Mouse (Mus musculus) spleen, adult 2 months (tissue): ENCODE measurements around the gene Grin2d. TPM values are rescaled to one million over a fixed set of nuclear protein-coding genes. Genes with fewer than 3 reads are reported as not detected.

Experiments
- DNase-seq, 2 experiments: peaks; one replicate each; pipeline versions ENCODE4 v3.0.0 to v3.0.0-alpha.2; 2012 to 2021; ENCODE audit warnings: low spot score in 2 of 2, low read depth in 1 of 2
- H3K27ac ChIP-seq: fragments of 200-500 bp; 2 replicates; pipeline ENCODE4 v1.5.1; 2012; ENCODE audit warnings: low read length, inconsistent platforms; ENCODE audit not compliant: insufficient read depth
- H3K27me3 ChIP-seq: fragments of 200-500 bp; 2 replicates; pipeline ENCODE4 v1.6.1; 2012; ENCODE audit warnings: mild to moderate bottlenecking, moderate library complexity, low read length, inconsistent platforms; ENCODE audit not compliant: control insufficient read depth, insufficient read depth
- H3K36me3 ChIP-seq: fragments of 200-500 bp; 2 replicates; pipeline ENCODE4 v1.6.1; 2012; ENCODE audit warnings: mild to moderate bottlenecking, low read length, inconsistent platforms; ENCODE audit not compliant: control insufficient read depth, insufficient read depth
- H3K4me1 ChIP-seq: fragments of 200-500 bp; 2 replicates; pipeline ENCODE4 v1.6.1; 2011; ENCODE audit warnings: inconsistent platforms; ENCODE audit not compliant: control insufficient read depth, insufficient read depth, insufficient read length
- H3K4me3 ChIP-seq: fragments of 200-500 bp; 2 replicates; pipeline ENCODE4 v1.5.1; 2011; ENCODE audit warnings: mild to moderate bottlenecking, inconsistent platforms; ENCODE audit not compliant: insufficient read depth, insufficient read length; ENCODE audit errors: extremely low read depth
- CTCF ChIP-seq: fragments of 200-500 bp; IDR thresholded peaks from 2 replicates; pipeline ENCODE4 v1.5.1; 2011; ENCODE audit warnings: mild to moderate bottlenecking, inconsistent platforms; ENCODE audit not compliant: insufficient read depth, insufficient read length, insufficient replicate concordance; ENCODE audit errors: extremely low read depth
- POLR2A ChIP-seq: fragments of 200-500 bp; IDR thresholded peaks from 2 replicates; pipeline ENCODE4 v1.6.1; 2011; ENCODE audit warnings: low read depth, low read length, inconsistent platforms
- WGBS: fragments of 180-500 bp; shearing (Covaris S2); methylation state at CpG from one replicate; pipeline ENCODE4 v1.1.7; 2018; 5-methylcytosine and 5-hydroxymethylcytosine counted together
- polyA plus RNA-seq: library from polyadenylated mRNA; depleted of rRNA; stranded (reverse); fragments of >200 nt; gene quantifications from 2 replicates; pipeline ENCODE4 v1.2.3, GENCODE M21; 2012; rRNA removed

Gene Grin2d
- polyA plus RNA-seq, 1 experiment, result 0.68 TPM

- H3K4me3 ChIP-seq, result peak within 1 kb of the TSS; percentile 65
- no peak for DNase-seq
- 33% methylated on average over 18 of the region's 20 CpGs for WGBS
- H3K4me1 ChIP-seq, result peaks cover 11% of the 10 kb centered on the region
- H3K36me3 ChIP-seq, result no peaks in the 10 kb centered on the region
- H3K27me3 ChIP-seq, result peaks cover 12% of the 10 kb centered on the region
- H3K27ac ChIP-seq, result no peak within 1 kb of the TSS
- TF ChIP-seq CTCF, result no peak
- no peak for TF ChIP-seq POLR2A
Observed at GRCm38 (mm10) chr7:45784524-45785372, 93.4 kb downstream of the Grin2d start, which contains the start of gene Sult2b1. TSS of gene Sult2b1 (minus strand) at chr7:45784669.

GRCm38 (mm10) chr7:45783511-45784091 lies 94.6 kb downstream of the Grin2d start, which contains the start of gene Lmtk3:
TSS of gene Lmtk3 (plus strand) at chr7:45783738.
- Histone ChIP-seq H3K4me3 (peak within 1 kb of the TSS; percentile 65), H3K27me3 (peaks cover 12% of the 10 kb centered on the region), H3K27ac (no peak within 1 kb of the TSS), H3K4me1 (peaks cover 17% of the 10 kb centered on the region), H3K36me3 (no peaks in the 10 kb centered on the region)
- WGBS, result 1% methylated on average over 38 of the region's 38 CpGs
- TF ChIP-seq CTCF, result no peak
- no peak for TF ChIP-seq POLR2A
- DNase-seq, result peak in 1 of 2 experiments; percentile 67

GRCm38 (mm10) chr7:45782271-45782670 lies 95.9 kb downstream of the Grin2d start:
- H3K36me3 ChIP-seq, result no peaks in the 10 kb centered on the region
- TF ChIP-seq CTCF (no peak), POLR2A (no peak)
- peaks cover 17% of the 10 kb centered on the region for H3K4me1 ChIP-seq
- no peak for DNase-seq
- peaks cover 12% of the 10 kb centered on the region for H3K27me3 ChIP-seq
- WGBS, result 63% methylated on average over 4 of the region's 4 CpGs
- H3K27ac ChIP-seq, result no peak overlapping the region
- no peak overlapping the region for H3K4me3 ChIP-seq

Other genes with a start within 250 kb of the Grin2d start
- gene Mamstr, start 238.4 kb downstream of the Grin2d start, polyA plus RNA-seq, result 2.5 and 2.7 TPM in 2 replicates
- gene Fut2, start 212.0 kb downstream of the Grin2d start, polyA plus RNA-seq, result 0.04 TPM in 1 of 2 replicates, not detected in the other
- gene Ntn5, start 194.4 kb downstream of the Grin2d start, polyA plus RNA-seq, result 2.2 and 5.1 TPM in 2 replicates
- gene Sec1, start 184.0 kb downstream of the Grin2d start, polyA plus RNA-seq, result 0.68 and 1.5 TPM in 2 replicates
- 2.4 and 4.6 TPM in 2 replicates for gene Car11, start 178.5 kb downstream of the Grin2d start, polyA plus RNA-seq
- gene Dbp, start 173.3 kb downstream of the Grin2d start, polyA plus RNA-seq, result 20.0 and 30.1 TPM in 2 replicates
- gene Rpl18, start 162.9 kb downstream of the Grin2d start, polyA plus RNA-seq, result 1,792 and 2,504 TPM in 2 replicates
- 41.0 and 56.3 TPM in 2 replicates for gene Sphk2, start 160.4 kb downstream of the Grin2d start, polyA plus RNA-seq
- 0.09 and 0.26 TPM in 2 replicates for gene Fam83e, start 157.2 kb downstream of the Grin2d start, polyA plus RNA-seq
- gene Spaca4, start 152.6 kb downstream of the Grin2d start, polyA plus RNA-seq, result not detected in 2 replicates
- gene Lmtk3, start 94.6 kb downstream of the Grin2d start, polyA plus RNA-seq, result 3.6 and 3.7 TPM in 2 replicates
- 0.49 and 0.76 TPM in 2 replicates for gene Sult2b1, start 93.7 kb downstream of the Grin2d start, polyA plus RNA-seq
- 21.6 and 21.7 TPM in 2 replicates for gene Cyth2, start 63.8 kb downstream of the Grin2d start, polyA plus RNA-seq
- gene Kcnj14, start 53.6 kb downstream of the Grin2d start, polyA plus RNA-seq, result 0.26 TPM in 1 of 2 replicates, not detected in the other
- 15.2 and 17.1 TPM in 2 replicates for gene Grwd1, start 47.4 kb downstream of the Grin2d start, polyA plus RNA-seq
- 78.7 and 92.6 TPM in 2 replicates for gene Kdelr1, start 5.6 kb downstream of the Grin2d start, polyA plus RNA-seq
- gene Syngr4, start 18.3 kb upstream of the Grin2d start, polyA plus RNA-seq, result 0.28 and 0.56 TPM in 2 replicates
- 16.6 and 24.5 TPM in 2 replicates for gene Tmem143, start 18.6 kb upstream of the Grin2d start, polyA plus RNA-seq
- gene Emp3, start 43.0 kb upstream of the Grin2d start, polyA plus RNA-seq, result 245 and 301 TPM in 2 replicates
- 1.7 TPM in 2 replicates for gene Ccdc114, start 45.7 kb upstream of the Grin2d start, polyA plus RNA-seq
- 0.05 and 0.08 TPM in 2 replicates for gene Abcc6, start 151.9 kb upstream of the Grin2d start, polyA plus RNA-seq
- gene Nomo1, start 155.3 kb upstream of the Grin2d start, polyA plus RNA-seq, result 21.1 and 22.5 TPM in 2 replicates
- not detected in 2 replicates for gene Kcnj11, start 222.4 kb upstream of the Grin2d start, polyA plus RNA-seq